Mouse (Mus musculus): ENCODE data around the gene Dync2h1. TPM values are rescaled to one million over a fixed set of nuclear protein-coding genes. Genes with fewer than 3 reads are reported as not detected.

Dync2h1 gene
- total RNA-seq, 2 experiments from 2014 or later: 1.3 TPM

GRCm38 (mm10) chr9:7154391-7154790 is 29.9 kb downstream of the Dync2h1 start:
- no peak for DNase-seq
- H3K27ac ChIP-seq: no peak overlapping the region
- H3K4me3 ChIP-seq: no peak overlapping the region
- TF ChIP-seq CTCF (IDR thresholded peaks at IDR 0.05): no peak
- intact Hi-C loops (cut with DNase I): no loop called here

- TF ChIP-seq CTCF (IDR thresholded peaks at IDR 0.05): no peak
- intact Hi-C loops (cut with DNase I): no loop called here
- Histone ChIP-seq H3K4me3 (no peak overlapping the region), H3K27ac (no peak overlapping the region)
- no peak for DNase-seq
These were observed 61.4 kb downstream of the Dync2h1 start for GRCm38 (mm10) chr9:7122863-7123262.

GRCm38 (mm10) chr9:7110166-7110565 is 74.1 kb downstream of the Dync2h1 start:
- TF ChIP-seq CTCF (IDR thresholded peaks at IDR 0.05): no peak
- intact Hi-C loops (cut with DNase I): no loop called here
- Histone ChIP-seq H3K4me3 (no peak overlapping the region), H3K27ac (no peak overlapping the region)
- no peak for DNase-seq

GRCm38 (mm10) chr9:7101361-7101760 is 82.9 kb downstream of the Dync2h1 start:
- no peak overlapping the region for H3K27ac ChIP-seq
- intact Hi-C loops (cut with DNase I): no loop called here
- no peak for TF ChIP-seq CTCF (IDR thresholded peaks at IDR 0.05)

GRCm38 (mm10) chr9:7074625-7075024 is 109.6 kb downstream of the Dync2h1 start:
- Histone ChIP-seq H3K4me3 (no peak overlapping the region), H3K27ac (no peak overlapping the region)
- no peak for DNase-seq
- no peak for TF ChIP-seq CTCF (IDR thresholded peaks at IDR 0.05)
- intact Hi-C loops (cut with DNase I): no loop called here

More at GRCm38 (mm10) chr9:7101361-7101760, 82.9 kb downstream of the Dync2h1 start:
- DNase-seq: no peak
- no peak overlapping the region for H3K4me3 ChIP-seq

- intact Hi-C loops (cut with DNase I): no loop called here
- Histone ChIP-seq H3K27ac (no peak overlapping the region), H3K4me3 (no peak overlapping the region)
- DNase-seq: no peak
- TF ChIP-seq CTCF (IDR thresholded peaks at IDR 0.05): no peak
These were observed 113.4 kb downstream of the Dync2h1 start for GRCm38 (mm10) chr9:7070846-7071245.

- peak; percentile 37 for DNase-seq
- H3K4me3 ChIP-seq: no peak overlapping the region
- H3K27ac ChIP-seq: no peak overlapping the region
- TF ChIP-seq CTCF (IDR thresholded peaks at IDR 0.05): peak; percentile 59
- intact Hi-C loops (cut with DNase I): loop anchor here (10.0 kb wide), 1 partner anchor 114 kb away; no protein-coding TSS in a partner anchor
These were observed 133.7 kb downstream of the Dync2h1 start for GRCm38 (mm10) chr9:7050588-7050987.

- no peak for DNase-seq
- Histone ChIP-seq H3K27ac (no peak overlapping the region), H3K4me3 (no peak overlapping the region)
- intact Hi-C loops (cut with DNase I): no loop called here
- TF ChIP-seq CTCF (IDR thresholded peaks at IDR 0.05): no peak
These were observed 141.5 kb downstream of the Dync2h1 start for GRCm38 (mm10) chr9:7042635-7043273.

- TF ChIP-seq CTCF (IDR thresholded peaks at IDR 0.05): no peak
- Histone ChIP-seq H3K4me3 (no peak overlapping the region), H3K27ac (no peak overlapping the region)
- no peak for DNase-seq
- intact Hi-C loops (cut with DNase I): no loop called here
These were observed 143.0 kb downstream of the Dync2h1 start for GRCm38 (mm10) chr9:7041231-7041630.

- intact Hi-C loops (cut with DNase I): no loop called here
- Histone ChIP-seq H3K27ac (no peak overlapping the region), H3K4me3 (no peak overlapping the region)
- no peak for TF ChIP-seq CTCF (IDR thresholded peaks at IDR 0.05)
- no peak for DNase-seq
These were observed 151.7 kb downstream of the Dync2h1 start for GRCm38 (mm10) chr9:7032553-7032952.

GRCm38 (mm10) chr9:7015600-7015999 is 168.6 kb downstream of the Dync2h1 start:
- no peak for DNase-seq
- no peak for TF ChIP-seq CTCF (IDR thresholded peaks at IDR 0.05)
- no peak overlapping the region for H3K4me3 ChIP-seq
- no peak overlapping the region for H3K27ac ChIP-seq
- intact Hi-C loops (cut with DNase I): no loop called here

GRCm38 (mm10) chr9:7014733-7015132 is 169.5 kb downstream of the Dync2h1 start:
- H3K4me3 ChIP-seq: no peak overlapping the region

GRCm38 (mm10) chr9:7009785-7010184 is 174.5 kb downstream of the Dync2h1 start:
- no peak for DNase-seq
- no peak for TF ChIP-seq CTCF (IDR thresholded peaks at IDR 0.05)
- intact Hi-C loops (cut with DNase I): no loop called here
- H3K4me3 ChIP-seq: no peak overlapping the region
- no peak overlapping the region for H3K27ac ChIP-seq

More at GRCm38 (mm10) chr9:7014733-7015132, 169.5 kb downstream of the Dync2h1 start:
- no peak for TF ChIP-seq CTCF (IDR thresholded peaks at IDR 0.05)
- DNase-seq: no peak
- H3K27ac ChIP-seq: no peak overlapping the region
- intact Hi-C loops (cut with DNase I): no loop called here

GRCm38 (mm10) chr9:6994865-6995264 is 189.4 kb downstream of the Dync2h1 start:
- no peak for DNase-seq
- TF ChIP-seq CTCF (IDR thresholded peaks at IDR 0.05): no peak
- Histone ChIP-seq H3K4me3 (no peak overlapping the region), H3K27ac (no peak overlapping the region)
- intact Hi-C loops (cut with DNase I): no loop called here
